Mouse (Mus musculus) left cerebral cortex, adult 11 months (tissue): Measurements from ENCODE around the gene Sphk2.
"Not testable (repeated sequence)": the region's sequence is repeated elsewhere in the genome, so short reads cannot be mapped to it uniquely, and the experiment has no call there.

ENCODE experiments used
- DNase-seq: peaks from one replicate; pipeline ENCODE4 v3.0.0; 2022; ENCODE audit warnings: low spot score

Sphk2 gene

DNA sequence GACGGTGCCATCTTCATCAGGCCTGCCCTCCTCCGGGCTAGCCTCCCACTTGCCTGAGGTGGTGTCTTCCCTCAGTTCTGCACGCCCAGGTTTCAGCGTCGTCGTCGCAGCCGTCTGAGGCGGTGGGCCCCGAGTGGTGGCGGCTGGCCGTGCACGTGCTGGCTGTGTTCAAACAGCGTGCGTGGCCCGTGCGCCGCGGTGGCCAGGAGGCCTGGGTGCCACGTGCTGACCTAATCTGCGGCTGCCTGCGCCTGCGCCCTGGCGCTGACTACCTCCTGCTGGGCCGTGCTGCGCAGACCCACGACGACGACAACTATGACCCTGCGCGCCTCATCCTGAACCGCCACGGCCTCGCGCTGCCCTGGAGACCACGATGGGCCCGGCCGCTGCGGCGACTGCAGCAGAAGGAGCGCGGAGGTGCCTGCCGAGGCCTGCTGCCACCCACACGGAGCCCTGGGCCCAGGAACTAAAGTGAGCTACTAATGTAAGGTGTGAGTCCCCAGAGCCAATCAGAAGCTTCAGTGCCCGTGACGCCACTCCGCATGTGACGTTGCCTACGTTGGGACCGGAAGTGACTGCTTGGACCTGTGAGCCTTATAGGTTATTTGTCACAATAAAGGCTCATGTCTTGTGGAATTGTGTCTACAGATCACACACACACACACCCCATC lies 23.7 kb downstream of the Sphk2 start, which contains the start of gene Sec1:
Sec1 (minus strand) TSS at position 482 of the 671 bp plus-strand sequence.
- DNase-seq, result no peak

DNA sequence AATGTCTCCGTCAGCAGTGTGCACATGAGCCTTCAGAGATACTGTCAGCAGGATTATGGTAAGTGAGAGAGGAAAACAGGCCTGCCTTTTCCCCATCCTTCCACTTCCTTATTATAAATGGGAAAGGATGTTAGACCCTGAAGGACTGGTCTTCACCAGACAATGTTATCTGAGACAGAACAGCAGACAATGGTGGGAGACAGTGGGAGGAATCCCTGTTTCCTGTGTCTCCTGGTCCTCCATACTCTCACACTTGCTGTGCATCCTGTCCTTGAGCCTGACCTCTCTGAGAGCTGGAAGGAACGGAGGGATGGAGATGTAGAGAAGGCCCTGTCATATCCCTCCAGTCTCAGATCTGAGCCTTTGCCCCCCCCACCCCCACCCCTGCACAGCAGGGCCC lies 25.4 kb downstream of the Sphk2 start:
- no peak for DNase-seq

GRCm38 (mm10) chr7:45689800-45690199 lies 28.0 kb downstream of the Sphk2 start:
- no peak for DNase-seq

GRCm38 (mm10) chr7:45689099-45689498 lies 28.7 kb downstream of the Sphk2 start:
- no peak for DNase-seq

DNA sequence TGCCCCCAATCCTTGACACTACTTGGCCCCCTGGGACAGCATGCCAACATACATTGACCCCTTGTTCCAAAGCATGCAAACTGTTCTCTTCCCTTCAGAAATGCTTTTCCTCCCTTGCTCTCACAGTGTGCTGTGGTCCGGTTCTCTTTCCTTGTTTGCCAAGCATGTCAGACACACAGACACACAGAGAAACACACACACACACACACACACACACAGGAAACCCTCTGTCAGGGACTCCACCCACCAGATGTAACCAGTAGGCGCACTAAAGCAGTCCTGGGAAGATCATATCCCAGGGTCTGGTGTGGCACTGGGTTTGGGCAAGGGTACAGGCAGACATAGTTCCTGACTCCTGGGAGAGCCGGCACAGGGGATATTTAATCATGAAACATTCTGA lies 31.0 kb downstream of the Sphk2 start:
- DNase-seq, result no peak

DNA sequence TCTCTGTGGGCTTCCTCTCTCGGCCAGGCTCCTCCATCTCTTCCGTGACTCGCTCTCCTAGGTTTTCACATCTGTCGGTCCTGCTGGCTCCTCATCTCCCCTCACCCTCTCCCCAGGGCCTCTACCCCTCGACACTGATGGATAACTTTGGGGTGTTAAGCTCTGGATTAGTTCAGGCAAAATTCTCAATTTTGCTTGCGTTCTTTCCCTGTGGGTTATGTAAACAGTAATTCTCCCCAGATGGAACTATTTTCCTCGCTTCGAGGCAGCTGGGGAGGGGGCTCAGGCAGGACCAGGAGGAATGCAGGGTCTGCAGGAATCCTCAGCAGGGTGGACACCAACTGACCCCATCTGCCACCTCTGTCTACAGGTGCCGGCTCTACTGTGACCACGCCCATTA lies 32.0 kb downstream of the Sphk2 start:
- no peak for DNase-seq

- no peak for DNase-seq
These were observed 34.3 kb downstream of the Sphk2 start, which contains the start of gene Ntn5 for GRCm38 (mm10) chr7:45683396-45684050. Gene Ntn5 (plus strand): TSS chr7:45684022.

DNA sequence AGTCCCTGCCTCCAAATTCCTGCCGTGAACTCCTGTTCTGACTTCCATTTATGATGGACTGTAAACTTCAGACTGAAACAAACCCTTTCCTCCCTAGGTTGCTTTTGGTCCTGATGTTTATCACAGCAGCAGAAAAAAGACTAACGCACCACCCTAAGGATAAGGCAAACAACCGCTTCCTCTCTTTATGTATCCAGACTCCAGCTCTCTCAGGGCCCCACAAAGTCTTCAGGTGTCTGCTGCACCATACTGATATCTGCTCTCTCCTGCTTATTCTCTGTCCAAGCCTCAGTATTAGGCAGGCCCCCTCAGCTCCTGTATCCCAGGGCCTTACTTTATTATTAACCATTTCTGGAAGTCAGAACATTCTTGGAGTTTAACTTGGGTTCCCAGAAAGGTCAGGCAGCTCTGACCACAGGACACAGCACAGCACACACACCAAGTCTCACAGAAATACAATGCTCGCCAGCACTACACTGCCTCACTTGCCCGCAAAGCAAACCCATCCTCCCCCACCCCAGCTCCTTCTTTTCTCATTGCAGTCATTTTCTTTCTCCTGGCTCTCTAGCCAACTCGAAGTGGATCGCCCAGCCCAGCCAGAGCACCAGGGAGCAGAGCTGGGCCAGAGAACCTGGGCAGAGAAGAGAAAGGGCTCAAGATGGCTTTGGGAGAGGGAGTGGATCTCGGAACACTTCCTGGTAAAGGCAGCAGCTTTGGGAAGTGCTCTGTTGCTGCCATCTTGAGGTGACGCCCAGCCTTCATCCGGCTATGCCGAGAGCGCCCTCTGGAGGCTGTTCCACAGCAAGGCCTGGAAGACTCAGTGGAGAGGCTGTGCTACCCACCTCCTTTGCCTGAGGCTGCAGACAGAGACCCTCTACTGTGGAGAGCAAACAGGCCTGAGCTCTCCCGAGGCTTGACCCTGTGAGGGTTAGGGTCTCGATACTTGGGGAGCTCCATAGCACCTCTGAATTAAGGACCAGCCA lies 35.4 kb downstream of the Sphk2 start:
- peak; percentile 81 for DNase-seq

- DNase-seq, result no peak
These were observed 36.6 kb downstream of the Sphk2 start for GRCm38 (mm10) chr7:45681046-45681736.

- no peak for DNase-seq
These were observed 37.7 kb downstream of the Sphk2 start for GRCm38 (mm10) chr7:45679966-45680621.

DNA sequence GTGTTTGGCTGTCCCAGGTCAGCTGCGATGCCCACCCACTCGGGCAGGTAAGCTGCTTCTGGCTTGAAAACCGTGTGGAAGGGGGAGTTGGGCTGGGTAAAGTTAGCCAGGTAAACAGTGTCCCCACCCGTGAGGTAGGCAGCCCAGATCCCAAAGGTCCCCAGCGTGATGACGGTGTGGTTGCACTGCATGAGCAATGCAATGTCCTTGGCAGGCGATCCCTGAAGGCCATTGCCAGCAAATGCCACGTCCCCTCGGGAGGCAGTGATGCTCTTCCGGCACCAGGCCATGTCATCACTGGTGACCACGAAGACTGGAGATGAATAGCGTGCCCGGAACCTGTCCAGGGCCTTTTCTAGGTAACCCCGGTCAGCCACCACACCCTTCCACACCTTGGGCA lies 39.3 kb downstream of the Sphk2 start:
- no peak for DNase-seq

GRCm38 (mm10) chr7:45677627-45678295 lies 40.0 kb downstream of the Sphk2 start:
- DNase-seq, result no peak

DNA sequence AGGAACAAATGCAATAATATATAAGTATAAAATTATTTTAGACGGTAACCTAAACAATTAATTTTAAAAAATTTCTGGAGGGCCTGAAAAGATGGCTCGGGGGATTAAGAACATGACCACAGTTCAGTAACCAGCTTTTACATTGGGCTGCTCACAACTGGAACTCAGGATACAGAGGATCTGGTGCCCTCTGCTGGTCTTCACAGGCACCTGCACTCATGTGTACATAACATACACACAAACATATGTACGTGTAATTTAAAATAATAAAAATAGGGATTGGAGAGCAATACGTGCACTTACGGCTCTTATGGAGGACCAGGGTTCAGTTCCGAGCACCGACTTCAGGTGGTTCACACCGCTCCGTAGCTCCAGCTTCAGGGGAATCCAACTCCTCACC lies 48.9 kb downstream of the Sphk2 start:
- no peak for DNase-seq

GRCm38 (mm10) chr7:45667761-45668160 lies 50.0 kb downstream of the Sphk2 start:
- DNase-seq, result no peak

GRCm38 (mm10) chr7:45666161-45666560 lies 51.6 kb downstream of the Sphk2 start, which contains the start of gene Fut2:
Gene Fut2 (minus strand): TSS chr7:45666394.
- DNase-seq, result no peak

DNA sequence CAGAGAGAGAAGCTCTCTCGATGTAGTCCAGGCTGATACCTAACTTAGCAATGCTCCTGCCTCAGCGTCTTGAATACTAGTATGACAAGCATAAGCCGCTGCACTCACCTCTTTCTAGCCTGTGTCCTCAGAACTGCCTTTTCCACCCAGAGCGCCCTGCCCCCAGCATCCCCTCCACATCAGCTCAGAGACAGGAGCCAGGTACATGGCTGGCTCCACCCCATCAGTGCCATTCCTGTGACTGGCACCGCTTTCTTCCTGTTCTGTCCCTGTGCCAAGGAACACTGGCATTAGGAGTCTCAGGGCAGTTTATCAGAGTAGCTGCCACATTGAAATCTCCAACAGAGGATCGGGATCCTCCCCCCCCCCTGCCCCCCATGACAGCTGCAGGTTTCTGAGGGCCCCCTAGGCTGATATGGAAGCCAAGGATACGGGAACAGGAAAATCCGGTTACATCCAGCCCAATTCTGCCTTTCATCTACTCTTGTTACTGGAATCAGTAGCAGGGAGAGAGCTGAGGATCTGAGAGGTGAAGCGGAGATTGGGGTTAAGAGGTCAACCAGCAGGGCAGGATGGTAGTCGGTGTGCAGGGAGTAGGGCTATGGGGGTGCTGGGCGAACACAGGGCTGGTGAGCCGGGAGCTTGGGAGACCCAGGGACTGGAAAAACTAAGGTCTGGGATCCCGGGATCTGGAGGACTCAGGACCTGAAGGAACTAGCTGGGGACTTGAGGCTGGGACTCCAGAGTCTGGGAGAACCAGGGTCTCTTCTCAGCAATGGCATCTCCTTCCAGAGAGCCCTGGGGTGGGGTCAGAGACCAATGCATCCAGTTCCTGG lies 52.3 kb downstream of the Sphk2 start:
- no peak for DNase-seq

DNA sequence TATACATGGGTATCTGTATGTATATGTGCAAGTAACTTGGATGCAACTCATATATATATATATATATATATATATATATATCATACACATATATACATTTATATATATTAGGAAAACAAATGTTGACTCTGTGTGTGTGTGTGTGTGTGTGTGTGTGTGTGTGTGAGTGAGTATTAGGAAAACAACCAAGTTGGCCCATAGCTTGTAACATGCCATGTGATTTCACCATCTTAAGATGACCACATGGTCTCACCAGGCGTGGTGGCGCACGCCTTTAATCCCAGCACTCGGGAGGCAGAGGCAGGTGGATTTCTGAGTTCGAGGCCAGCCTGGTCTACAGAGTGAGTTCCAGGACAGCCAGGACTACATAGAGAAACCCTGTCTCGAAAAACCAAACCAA lies 56.1 kb downstream of the Sphk2 start:
- not testable (repeated sequence) for DNase-seq

DNA sequence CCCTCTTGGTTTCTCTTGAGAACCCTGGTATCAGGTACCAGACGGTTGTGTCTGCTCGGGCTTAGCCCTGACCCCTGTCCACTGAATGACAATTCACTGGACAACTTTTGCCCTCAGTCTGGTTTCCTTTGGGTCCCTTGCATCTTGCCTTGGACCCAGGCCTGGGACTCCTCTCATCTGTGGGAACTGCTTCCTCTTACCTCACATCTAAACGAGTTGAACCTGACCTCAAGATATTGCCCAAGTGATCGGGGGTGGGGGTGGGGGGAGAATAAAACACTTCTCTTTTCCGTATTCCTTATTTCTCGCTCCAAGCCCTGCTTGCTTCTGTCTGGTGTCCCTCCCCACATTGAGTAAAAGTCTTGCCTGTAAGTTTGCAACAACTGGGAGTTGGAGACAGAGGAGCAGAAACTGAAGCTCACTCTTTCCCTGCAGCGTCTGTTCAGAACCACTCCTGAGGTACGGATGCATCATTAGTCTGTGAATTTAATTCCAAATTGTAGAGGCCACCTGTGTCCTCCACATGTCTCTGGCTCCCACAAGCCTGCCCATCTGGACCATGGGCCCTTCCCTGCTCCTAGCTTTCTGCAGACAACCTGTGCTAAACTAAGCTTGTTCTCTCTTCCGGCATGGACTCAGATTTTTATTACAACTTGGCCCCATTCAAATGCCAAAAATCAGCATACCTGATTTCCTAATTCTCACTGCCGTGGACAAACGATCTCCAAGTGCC lies 56.9 kb downstream of the Sphk2 start:
- DNase-seq, result no peak
